Mouse (Mus musculus): ENCODE data around the gene Cntnap5b. TPM values are rescaled to one million over a fixed set of nuclear protein-coding genes. Genes with fewer than 3 reads are reported as not detected.
A peak's percentile ranks its signal among the peaks of the same experiment; 100 is the strongest.

Gene Cntnap5b
- polyA plus RNA-seq, 2 experiments, result 0.03 TPM; not detected in 1

DNA sequence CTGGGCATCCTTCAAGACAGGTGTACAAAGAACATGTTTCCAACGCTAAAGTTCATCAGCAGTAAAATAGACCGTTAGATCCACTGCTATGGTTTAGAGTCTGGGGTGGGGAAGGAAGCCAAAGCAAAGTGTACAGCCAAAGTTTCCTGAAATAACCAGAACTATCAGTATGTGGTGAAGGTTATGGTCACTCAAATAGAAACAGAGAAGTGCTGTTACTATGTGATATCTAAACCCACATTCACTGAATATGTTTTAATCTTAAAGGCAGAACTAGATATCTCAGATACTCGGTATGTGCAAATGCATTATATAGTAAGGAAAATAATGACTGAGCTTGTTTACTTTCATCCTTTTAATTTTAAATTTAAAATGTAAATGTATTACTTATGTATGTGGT lies 558.5 kb downstream of the Cntnap5b start:
- no peak for TF ChIP-seq POLR2A (IDR thresholded peaks at IDR 0.05; ENCODE audit: borderline replicate concordance, extremely low read depth, insufficient read depth, insufficient read length)
- 85% methylated on average over 3 of the region's 3 CpGs for WGBS
- ATAC-seq (ENCODE audit: low FRiP score, low read depth) (no peak), DNase-seq (ENCODE audit: low spot score) (no peak)
- H3K9ac ChIP-seq (ENCODE audit: low read depth, low read length, severe bottlenecking), result no peak overlapping the region
- no peaks in the 10 kb centered on the region for H3K4me1 ChIP-seq (ENCODE audit: control insufficient read depth, insufficient read depth, low read length)
- H3K4me2 ChIP-seq (replicated peaks; ENCODE audit: low read depth, low read length, severe bottlenecking), result no peak overlapping the region
- H3K4me3 ChIP-seq (replicated peaks; ENCODE audit: low read length), result no peak overlapping the region
- H3K9me3 ChIP-seq (ENCODE audit: control insufficient read depth, low read length), result no peaks in the 10 kb centered on the region
- no peaks in the 10 kb centered on the region for H3K27me3 ChIP-seq (ENCODE audit: control insufficient read depth, insufficient read depth, low read length)
- no peaks in the 10 kb centered on the region for H3K36me3 ChIP-seq (ENCODE audit: control insufficient read depth, insufficient read depth, low read length)
- no peak overlapping the region for H3K27ac ChIP-seq (replicated peaks; ENCODE audit: low read depth, low read length)

DNA sequence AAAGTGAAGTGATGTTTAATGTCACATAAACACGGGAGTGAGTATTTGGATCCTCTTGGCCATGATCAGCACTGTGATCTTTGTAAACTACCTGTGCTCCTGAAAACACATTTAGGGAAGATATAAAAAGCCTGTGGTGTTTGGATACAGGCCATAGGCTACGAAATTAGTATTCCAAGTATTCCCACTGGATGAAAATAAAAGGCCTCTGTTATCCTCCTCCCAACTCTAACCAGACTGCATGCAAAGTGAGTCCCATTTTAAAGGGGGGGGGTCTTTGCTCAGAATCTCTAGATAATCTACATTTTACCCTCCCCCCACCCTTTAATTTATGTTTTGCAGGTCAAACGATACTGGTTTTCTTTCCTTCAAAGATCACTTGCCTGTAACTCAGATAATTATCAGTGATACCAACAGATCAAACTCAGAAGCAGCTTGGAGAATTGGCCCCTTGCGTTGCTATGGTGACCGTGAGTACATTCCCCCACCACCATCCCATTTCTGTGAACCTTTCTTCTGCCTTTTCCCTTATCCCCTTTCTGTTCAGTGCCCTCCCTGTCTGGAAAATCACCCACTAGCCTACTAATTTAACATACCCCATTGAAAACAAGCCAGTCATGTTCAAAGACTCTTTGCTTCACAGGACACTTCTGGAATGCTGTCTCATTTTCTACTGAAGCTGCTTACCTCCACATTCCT lies 597.0 kb downstream of the Cntnap5b start:
- Histone ChIP-seq H3K4me2 (replicated peaks; ENCODE audit: low read depth, low read length, severe bottlenecking) (no peak overlapping the region), H3K4me1 (ENCODE audit: control insufficient read depth, insufficient read depth, low read length) (no peaks in the 10 kb centered on the region), H3K9me3 (ENCODE audit: control insufficient read depth, low read length) (no peaks in the 10 kb centered on the region), H3K27ac (replicated peaks; ENCODE audit: low read depth, low read length) (no peak overlapping the region), H3K36me3 (ENCODE audit: control insufficient read depth, insufficient read depth, low read length) (no peaks in the 10 kb centered on the region), H3K9ac (ENCODE audit: low read depth, low read length, severe bottlenecking) (no peak overlapping the region), H3K4me3 (replicated peaks; ENCODE audit: low read length) (no peak overlapping the region), H3K27me3 (ENCODE audit: control insufficient read depth, insufficient read depth, low read length) (no peaks in the 10 kb centered on the region)
- 71% methylated on average over 5 of the region's 5 CpGs for WGBS
- ATAC-seq (ENCODE audit: low FRiP score, low read depth) (no peak), DNase-seq (ENCODE audit: low spot score) (no peak)
- TF ChIP-seq POLR2A (IDR thresholded peaks at IDR 0.05; ENCODE audit: borderline replicate concordance, extremely low read depth, insufficient read depth, insufficient read length), result no peak

DNA sequence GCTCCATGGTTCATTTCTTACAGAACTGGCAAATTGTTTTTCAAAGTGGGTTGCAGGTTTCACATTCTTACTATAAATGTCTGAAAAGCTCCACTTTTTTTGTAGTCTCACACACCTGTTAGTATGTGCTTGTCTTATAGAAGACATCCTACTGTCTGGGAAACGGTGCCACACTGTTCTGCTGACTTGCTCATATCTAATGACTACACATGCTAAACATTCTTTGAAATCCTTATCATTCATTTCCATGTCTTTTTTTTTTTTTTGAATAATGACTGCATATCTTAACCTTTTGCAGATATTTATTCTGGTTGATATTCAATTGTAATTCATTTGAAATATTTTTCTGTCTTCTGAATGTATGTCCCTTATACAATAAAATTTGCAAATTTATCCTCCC lies 613.7 kb downstream of the Cntnap5b start:
- no peaks in the 10 kb centered on the region for H3K27me3 ChIP-seq (ENCODE audit: control insufficient read depth, insufficient read depth, low read length)
- no peak for DNase-seq (ENCODE audit: low spot score)
- no peaks in the 10 kb centered on the region for H3K4me1 ChIP-seq (ENCODE audit: control insufficient read depth, insufficient read depth, low read length)
- no peak for ATAC-seq (ENCODE audit: low FRiP score, low read depth)
- no peak overlapping the region for H3K4me3 ChIP-seq (replicated peaks; ENCODE audit: low read length)
- H3K36me3 ChIP-seq (ENCODE audit: control insufficient read depth, insufficient read depth, low read length), result no peaks in the 10 kb centered on the region
- no peak overlapping the region for H3K9ac ChIP-seq (ENCODE audit: low read depth, low read length, severe bottlenecking)
- 72% methylated on average over 1 of the region's 1 CpGs for WGBS
- no peak overlapping the region for H3K4me2 ChIP-seq (replicated peaks; ENCODE audit: low read depth, low read length, severe bottlenecking)
- H3K9me3 ChIP-seq (ENCODE audit: control insufficient read depth, low read length), result no peaks in the 10 kb centered on the region
- TF ChIP-seq POLR2A (IDR thresholded peaks at IDR 0.05; ENCODE audit: borderline replicate concordance, extremely low read depth, insufficient read depth, insufficient read length), result no peak
- H3K27ac ChIP-seq (replicated peaks; ENCODE audit: low read depth, low read length), result no peak overlapping the region

DNA sequence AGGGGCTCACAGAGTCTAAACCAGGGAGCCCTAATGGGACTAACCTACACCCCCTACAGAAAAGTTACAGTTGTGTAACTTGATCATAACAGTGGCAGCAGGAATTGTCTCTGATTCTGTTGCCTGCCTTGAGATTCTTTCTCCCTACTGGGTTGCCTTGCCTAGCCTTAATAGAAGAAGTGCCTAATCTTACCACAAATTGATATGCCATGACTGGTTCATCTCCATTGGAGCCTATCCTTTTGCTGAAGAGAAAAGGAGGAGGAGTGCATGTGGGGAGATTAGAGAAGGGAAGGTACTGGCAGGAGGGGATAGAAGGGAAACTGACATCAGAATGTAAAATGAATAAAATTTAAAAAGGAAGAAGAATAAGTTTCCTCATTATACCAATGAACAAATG lies 621.5 kb downstream of the Cntnap5b start:
- DNase-seq (ENCODE audit: low spot score), result no peak
- no peak overlapping the region for H3K4me2 ChIP-seq (replicated peaks; ENCODE audit: low read depth, low read length, severe bottlenecking)

DNA sequence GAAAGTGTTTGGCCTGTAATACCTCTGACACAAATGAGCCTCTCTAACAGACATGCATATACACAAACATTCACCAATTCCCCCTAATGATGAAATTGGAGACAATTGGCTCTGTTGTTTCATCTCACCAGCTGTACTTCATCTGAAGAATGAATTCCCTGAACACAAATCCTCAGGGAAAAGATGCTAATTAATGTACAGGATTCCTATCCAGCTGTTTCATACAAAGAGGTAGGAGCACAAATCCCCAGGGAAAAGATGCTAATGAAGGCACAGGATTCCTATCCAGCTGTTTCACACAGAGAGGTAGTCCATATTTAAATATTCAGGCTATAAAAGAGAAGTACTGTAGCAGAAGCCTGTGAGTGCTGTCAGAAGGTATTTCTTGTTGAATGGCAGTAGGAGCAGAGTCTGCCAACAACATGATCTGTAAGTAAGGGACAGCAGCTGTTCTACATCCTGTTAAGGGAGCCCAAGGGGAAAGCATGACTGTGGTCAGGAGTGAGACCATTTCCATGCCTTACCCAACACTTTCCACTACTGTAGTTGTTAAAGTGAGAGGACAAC lies 644.2 kb downstream of the Cntnap5b start:
- no peak overlapping the region for H3K9ac ChIP-seq (ENCODE audit: low read depth, low read length, severe bottlenecking)
- no peaks in the 10 kb centered on the region for H3K27me3 ChIP-seq (ENCODE audit: control insufficient read depth, insufficient read depth, low read length)
- no peaks in the 10 kb centered on the region for H3K9me3 ChIP-seq (ENCODE audit: control insufficient read depth, low read length)
- no peak for TF ChIP-seq POLR2A (IDR thresholded peaks at IDR 0.05; ENCODE audit: borderline replicate concordance, extremely low read depth, insufficient read depth, insufficient read length)
- no peaks in the 10 kb centered on the region for H3K4me1 ChIP-seq (ENCODE audit: control insufficient read depth, insufficient read depth, low read length)
- ATAC-seq (ENCODE audit: low FRiP score, low read depth) (no peak), DNase-seq (ENCODE audit: low spot score) (peak; percentile 17)
- no peak overlapping the region for H3K27ac ChIP-seq (replicated peaks; ENCODE audit: low read depth, low read length)
- H3K4me3 ChIP-seq (replicated peaks; ENCODE audit: low read length), result no peak overlapping the region
- H3K4me2 ChIP-seq (replicated peaks; ENCODE audit: low read depth, low read length, severe bottlenecking), result no peak overlapping the region
- no peaks in the 10 kb centered on the region for H3K36me3 ChIP-seq (ENCODE audit: control insufficient read depth, insufficient read depth, low read length)

More for the DNA sequence above, 621.5 kb downstream of the Cntnap5b start:
- Histone ChIP-seq H3K9me3 (ENCODE audit: control insufficient read depth, low read length) (no peaks in the 10 kb centered on the region), H3K27me3 (ENCODE audit: control insufficient read depth, insufficient read depth, low read length) (no peaks in the 10 kb centered on the region), H3K9ac (ENCODE audit: low read depth, low read length, severe bottlenecking) (no peak overlapping the region), H3K4me3 (replicated peaks; ENCODE audit: low read length) (no peak overlapping the region), H3K27ac (replicated peaks; ENCODE audit: low read depth, low read length) (no peak overlapping the region), H3K36me3 (ENCODE audit: control insufficient read depth, insufficient read depth, low read length) (no peaks in the 10 kb centered on the region), H3K4me1 (ENCODE audit: control insufficient read depth, insufficient read depth, low read length) (no peaks in the 10 kb centered on the region)
- no peak for ATAC-seq (ENCODE audit: low FRiP score, low read depth)
- TF ChIP-seq POLR2A (IDR thresholded peaks at IDR 0.05; ENCODE audit: borderline replicate concordance, extremely low read depth, insufficient read depth, insufficient read length), result no peak

All from limb, embryonic 14.5 days (tissue).